Mouse (Mus musculus) myocyte (in vitro differentiated cells): ENCODE data around the gene Ptcd3. TPM values are rescaled to one million over a fixed set of nuclear protein-coding genes. Genes with fewer than 3 reads are reported as not detected.

Experiments
- H3K27me3 ChIP-seq: one replicate; pipeline ENCODE4 v1.6.1; 2011; ENCODE audit not compliant: control insufficient read depth, insufficient read depth, insufficient read length
- H3K36me3 ChIP-seq: one replicate; pipeline ENCODE4 v1.6.1; 2011; ENCODE audit not compliant: control insufficient read depth, insufficient read depth
- H3K4me2 ChIP-seq: one replicate; pipeline ENCODE4 v1.6.1; 2011; ENCODE audit warnings: low read depth, control low read depth
- H3K4me3 ChIP-seq: one replicate; pipeline ENCODE4 v1.5.1; 2011; ENCODE audit warnings: mild to moderate bottlenecking, control low read depth, moderate library complexity
- H3K79me2 ChIP-seq: one replicate; pipeline ENCODE4 v1.6.1; 2011; ENCODE audit not compliant: control insufficient read depth, insufficient read depth
- H3ac ChIP-seq: one replicate; pipeline ENCODE4 v1.6.1; 2011; ENCODE audit not compliant: control insufficient read depth, insufficient read length
- CEBPB ChIP-seq: IDR thresholded peaks from 2 replicates; pipeline ENCODE4 v1.6.1; 2011; ENCODE audit warnings: mild to moderate bottlenecking, moderate library complexity; ENCODE audit not compliant: poor library complexity, insufficient read depth, severe bottlenecking
- E2F4 ChIP-seq: IDR thresholded peaks from one replicate; pipeline ENCODE4 v1.6.1; 2011; ENCODE audit warnings: mild to moderate bottlenecking, control low read depth, moderate library complexity; ENCODE audit not compliant: insufficient read depth
- MAX ChIP-seq: IDR thresholded peaks from one replicate; pipeline ENCODE4 v1.6.1; 2011; ENCODE audit warnings: low read depth, mild to moderate bottlenecking, control low read depth
- MYOD1 ChIP-seq, 3 experiments: IDR thresholded peaks; one replicate each; pipeline ENCODE4 v1.6.1; 2011; ENCODE audit warnings: control low read depth in 2 of 3, low read depth in 2 of 3, mild to moderate bottlenecking in 2 of 3, moderate library complexity in 1 of 3; ENCODE audit not compliant: insufficient read length in 2 of 3, control insufficient read depth in 1 of 3
- MYOG ChIP-seq, 3 experiments: IDR thresholded peaks; one replicate each; pipeline ENCODE4 v1.6.1; 2011; ENCODE audit warnings: control low read depth in 2 of 3, low read depth in 2 of 3, mild to moderate bottlenecking in 2 of 3; ENCODE audit not compliant: insufficient read length in 2 of 3, control insufficient read depth in 1 of 3, insufficient read depth in 1 of 3
- POLR2A ChIP-seq: IDR thresholded peaks from one replicate; pipeline ENCODE4 v1.6.1; 2011; ENCODE audit warnings: low read depth, mild to moderate bottlenecking, control low read depth, moderate library complexity; ENCODE audit not compliant: insufficient read length
- POLR2AphosphoS2 ChIP-seq: IDR thresholded peaks from one replicate; pipeline ENCODE4 v1.6.1; 2011; ENCODE audit warnings: low read depth, control low read depth; ENCODE audit not compliant: insufficient read length
- REST ChIP-seq: IDR thresholded peaks from one replicate; pipeline ENCODE4 v1.6.1; 2011; ENCODE audit warnings: mild to moderate bottlenecking, control low read depth, moderate library complexity; ENCODE audit not compliant: insufficient read depth, insufficient read length
- SRF ChIP-seq: IDR thresholded peaks from one replicate; pipeline ENCODE4 v1.6.1; 2011; ENCODE audit warnings: low read depth; ENCODE audit not compliant: control insufficient read depth, insufficient read length
- TCF12 ChIP-seq: IDR thresholded peaks from one replicate; pipeline ENCODE4 v1.6.1; 2011; ENCODE audit warnings: mild to moderate bottlenecking, control low read depth; ENCODE audit not compliant: poor library complexity, insufficient read depth, severe bottlenecking
- TCF3 ChIP-seq: IDR thresholded peaks from one replicate; pipeline ENCODE4 v1.6.1; 2011; ENCODE audit warnings: low read depth, control low read depth; ENCODE audit not compliant: insufficient read length
- USF1 ChIP-seq: IDR thresholded peaks from one replicate; pipeline ENCODE4 v1.6.1; 2011; ENCODE audit warnings: low read depth, mild to moderate bottlenecking, control low read depth, moderate library complexity
- polyA plus RNA-seq: library from polyadenylated mRNA; unstranded; fragments of >200 nt; fragmentation: generic; extraction: Trizol; gene quantifications from one replicate; pipeline ENCODE4 v1.2.1, GENCODE M21; 2012; ENCODE audit warnings: missing spikeins

Gene Ptcd3
- polyA plus RNA-seq, result 20.3 TPM

DNA sequence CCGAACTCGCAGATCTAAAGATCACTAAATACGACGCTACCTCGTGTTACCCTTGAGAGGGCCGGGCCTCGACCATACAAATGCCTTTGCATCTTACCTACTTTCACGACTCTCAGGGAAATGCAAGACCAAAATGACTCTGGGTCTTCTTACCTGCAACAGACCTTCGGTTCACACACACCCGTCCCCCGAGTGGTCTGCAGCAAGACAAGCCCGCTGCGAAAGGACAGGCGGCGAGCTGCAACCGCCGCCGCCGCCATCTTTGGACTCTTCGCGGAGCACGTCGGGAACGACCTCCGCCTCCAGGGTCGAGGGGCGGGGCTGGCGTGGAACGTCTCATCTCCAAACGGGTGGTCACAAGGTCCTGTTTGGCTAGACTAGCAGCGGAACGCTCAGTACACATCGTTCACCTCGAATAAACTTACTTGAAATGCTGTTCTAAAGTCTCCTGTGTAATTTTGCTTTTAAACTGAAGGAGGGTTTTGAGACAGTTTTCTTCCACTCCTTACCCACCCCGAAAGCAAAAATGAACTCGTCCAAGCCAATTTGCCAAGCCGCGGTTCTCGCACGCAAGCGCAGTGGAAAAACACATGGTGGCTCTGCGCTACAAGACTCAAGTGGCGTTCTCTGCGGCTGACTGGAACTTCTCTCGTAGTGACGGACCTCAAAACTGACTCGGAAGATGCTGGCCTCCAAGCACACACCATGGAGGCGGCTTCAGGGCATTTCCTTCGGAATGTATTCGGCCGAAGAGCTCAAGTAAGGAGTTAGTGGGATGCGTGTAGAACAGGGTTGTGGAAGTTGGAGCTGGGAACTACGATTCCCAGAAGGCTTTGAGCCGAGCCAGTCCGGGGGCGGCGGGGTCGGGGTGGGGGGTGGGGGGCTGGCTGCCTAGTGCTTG, at the start of gene Ptcd3, which contains the start of gene Polr1a:
Gene Ptcd3, minus strand, starts transcription at position 270 of the 901 bp plus-strand sequence.
Gene Polr1a, plus strand, starts transcription at position 573 of the 901 bp plus-strand sequence.
- H3K36me3 ChIP-seq, result peaks cover 25% of the 10 kb centered on the region

GRCm38 (mm10) chr6:71951192-71951591, 42.6 kb upstream of the Ptcd3 start:
- TF ChIP-seq E2F4 (no peak), TCF3 (no peak), USF1 (no peak), MAX (no peak), MYOD1 (IDR thresholded peaks at IDR 0.05; ENCODE audit: control insufficient read depth in 1 of 3, insufficient read length in 2 of 3, low read depth in 2 of 3) (no peak), REST (no peak), POLR2AphosphoS2 (no peak), TCF12 (no peak), CEBPB (no peak), POLR2A (no peak), MYOG (IDR thresholded peaks at IDR 0.05; ENCODE audit: control insufficient read depth in 1 of 3, insufficient read depth in 1 of 3, insufficient read length in 2 of 3, low read depth in 2 of 3) (no peak), SRF (no peak)
- Histone ChIP-seq H3K27me3 (no peaks in the 10 kb centered on the region), H3K79me2 (no peaks in the 10 kb centered on the region), H3K36me3 (peaks cover 27% of the 10 kb centered on the region), H3K4me3 (no peak overlapping the region), H3ac (no peak overlapping the region), H3K4me2 (no peak overlapping the region)

More for the DNA sequence above, at the start of gene Ptcd3, which contains the start of gene Polr1a:
- Histone ChIP-seq H3K79me2 (peaks cover 46% of the 10 kb centered on the region), H3K27me3 (no peaks in the 10 kb centered on the region), H3ac (peak within 1 kb of the TSS; percentile 87), H3K4me2 (peak within 1 kb of the TSS; percentile 96), H3K4me3 (peak within 1 kb of the TSS; percentile 88)
- no peak for TF ChIP-seq E2F4
- no peak for TF ChIP-seq TCF12
- no peak for TF ChIP-seq SRF
- TF ChIP-seq MYOD1 (IDR thresholded peaks at IDR 0.05; ENCODE audit: control insufficient read depth in 1 of 3, insufficient read length in 2 of 3, low read depth in 2 of 3), result no peak
- no peak for TF ChIP-seq REST
- peak; percentile 46 for TF ChIP-seq POLR2AphosphoS2
- TF ChIP-seq MYOG (IDR thresholded peaks at IDR 0.05; ENCODE audit: control insufficient read depth in 1 of 3, insufficient read depth in 1 of 3, insufficient read length in 2 of 3, low read depth in 2 of 3), result no peak
- TF ChIP-seq USF1, result no peak
- no peak for TF ChIP-seq TCF3
- no peak for TF ChIP-seq MAX
- no peak for TF ChIP-seq CEBPB
- TF ChIP-seq POLR2A, result peak; percentile 58

DNA sequence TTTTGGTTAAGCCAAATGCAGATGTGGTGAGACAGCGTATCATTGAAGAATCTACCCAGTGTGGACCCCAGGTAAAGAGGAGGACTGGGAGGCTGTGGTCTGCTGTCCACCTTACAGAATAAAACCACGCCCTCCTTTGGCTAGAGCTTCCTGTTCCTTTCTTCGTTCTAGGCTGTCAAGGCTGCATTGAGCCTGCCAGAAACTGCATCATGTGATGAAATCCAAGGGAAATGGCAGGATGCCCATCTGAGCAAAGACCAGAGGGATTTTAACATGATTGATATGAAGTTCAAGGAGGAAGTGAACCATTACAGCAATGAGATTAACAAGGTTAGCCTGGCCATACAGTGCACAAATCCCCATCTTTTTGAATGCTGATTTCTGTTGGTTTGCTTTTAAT, 42.0 kb upstream of the Ptcd3 start:
- no peak for TF ChIP-seq POLR2AphosphoS2
- no peak for TF ChIP-seq SRF
- no peak for TF ChIP-seq CEBPB
- no peak for TF ChIP-seq POLR2A
- TF ChIP-seq USF1, result no peak
- no peak for TF ChIP-seq TCF3
- no peak for TF ChIP-seq MAX
- no peak for TF ChIP-seq REST
- TF ChIP-seq E2F4, result no peak
- no peak for TF ChIP-seq MYOD1 (IDR thresholded peaks at IDR 0.05; ENCODE audit: control insufficient read depth in 1 of 3, insufficient read length in 2 of 3, low read depth in 2 of 3)
- H3K27me3 ChIP-seq, result no peaks in the 10 kb centered on the region
- H3K36me3 ChIP-seq, result peaks cover 27% of the 10 kb centered on the region
- H3K79me2 ChIP-seq, result no peaks in the 10 kb centered on the region
- H3ac ChIP-seq, result no peak overlapping the region
- H3K4me3 ChIP-seq, result no peak overlapping the region
- no peak overlapping the region for H3K4me2 ChIP-seq

- Histone ChIP-seq H3K4me3 (no peak overlapping the region), H3K79me2 (no peaks in the 10 kb centered on the region), H3K36me3 (peaks cover 26% of the 10 kb centered on the region), H3ac (no peak overlapping the region), H3K27me3 (no peaks in the 10 kb centered on the region), H3K4me2 (no peak overlapping the region)
- no peak for TF ChIP-seq TCF12
- no peak for TF ChIP-seq CEBPB
- TF ChIP-seq USF1, result no peak
- TF ChIP-seq MYOG (IDR thresholded peaks at IDR 0.05; ENCODE audit: control insufficient read depth in 1 of 3, insufficient read depth in 1 of 3, insufficient read length in 2 of 3, low read depth in 2 of 3), result no peak
- no peak for TF ChIP-seq MYOD1 (IDR thresholded peaks at IDR 0.05; ENCODE audit: control insufficient read depth in 1 of 3, insufficient read length in 2 of 3, low read depth in 2 of 3)
- TF ChIP-seq E2F4, result no peak
- no peak for TF ChIP-seq MAX
- no peak for TF ChIP-seq REST
- TF ChIP-seq POLR2AphosphoS2, result no peak
- TF ChIP-seq TCF3, result no peak
- no peak for TF ChIP-seq POLR2A
- no peak for TF ChIP-seq SRF
These were observed 41.2 kb upstream of the Ptcd3 start for GRCm38 (mm10) chr6:71949721-71950120.
